Mouse (Mus musculus) brain, adult 2 months (tissue): Measurements from ENCODE around the gene 2310022A10Rik.

Experiments
- DNase-seq: peaks from one replicate; pipeline ENCODE4 v3.0.0; 2011; ENCODE audit warnings: low read depth, low spot score

2310022A10Rik gene

GRCm38 (mm10) chr7:27552931-27553513 is at the start of gene 2310022A10Rik, which contains the start of gene Pld3:
2310022A10Rik (plus strand) TSS chr7:27553233.
Pld3 (minus strand) TSS chr7:27553218.
- DNase-seq, result peak; percentile 99

- no peak for DNase-seq
These were observed 46.2 kb upstream of the 2310022A10Rik start for GRCm38 (mm10) chr7:27506765-27507370.

- DNase-seq, result peak; percentile 96
These were observed 45.1 kb upstream of the 2310022A10Rik start for GRCm38 (mm10) chr7:27507711-27508647.

- peak; percentile 80 for DNase-seq
These were observed 44.4 kb upstream of the 2310022A10Rik start for GRCm38 (mm10) chr7:27508648-27509005.

- no peak for DNase-seq
These were observed 42.2 kb upstream of the 2310022A10Rik start for GRCm38 (mm10) chr7:27510809-27511208.

- no peak for DNase-seq
These were observed 38.1 kb upstream of the 2310022A10Rik start for GRCm38 (mm10) chr7:27514961-27515360.

GRCm38 (mm10) chr7:27518314-27518713 is 34.7 kb upstream of the 2310022A10Rik start:
- DNase-seq, result no peak

GRCm38 (mm10) chr7:27520104-27520503 is 32.9 kb upstream of the 2310022A10Rik start:
- DNase-seq, result no peak

- no peak for DNase-seq
These were observed 32.4 kb upstream of the 2310022A10Rik start for GRCm38 (mm10) chr7:27520599-27520998.

GRCm38 (mm10) chr7:27522967-27523366 is 30.1 kb upstream of the 2310022A10Rik start, which contains the start of gene Hipk4:
Hipk4 (plus strand) TSS chr7:27523267.
- DNase-seq, result no peak

- DNase-seq, result no peak
These were observed 29.2 kb upstream of the 2310022A10Rik start for GRCm38 (mm10) chr7:27523805-27524204.

GRCm38 (mm10) chr7:27526039-27526827 is 26.8 kb upstream of the 2310022A10Rik start:
- peak; percentile 92 for DNase-seq

- peak; percentile 46 for DNase-seq
These were observed 24.0 kb upstream of the 2310022A10Rik start for GRCm38 (mm10) chr7:27529070-27529469.

- DNase-seq, result no peak
These were observed 22.1 kb upstream of the 2310022A10Rik start for GRCm38 (mm10) chr7:27530937-27531336.

- DNase-seq, result peak; percentile 71
These were observed 21.3 kb upstream of the 2310022A10Rik start for GRCm38 (mm10) chr7:27531707-27532106.

GRCm38 (mm10) chr7:27532480-27533050 is 20.5 kb upstream of the 2310022A10Rik start:
- no peak for DNase-seq

- no peak for DNase-seq
These were observed 17.6 kb upstream of the 2310022A10Rik start for GRCm38 (mm10) chr7:27535386-27535785.

GRCm38 (mm10) chr7:27536618-27537017 is 16.4 kb upstream of the 2310022A10Rik start:
- no peak for DNase-seq

- DNase-seq, result no peak
These were observed 15.0 kb upstream of the 2310022A10Rik start for GRCm38 (mm10) chr7:27537998-27538397.

- no peak for DNase-seq
These were observed 14.2 kb upstream of the 2310022A10Rik start for GRCm38 (mm10) chr7:27538797-27539196.

- no peak for DNase-seq
These were observed 12.5 kb upstream of the 2310022A10Rik start for GRCm38 (mm10) chr7:27540521-27540920.
